Mouse (Mus musculus) liver, embryonic 16.5 days (tissue): Measurements from ENCODE around the gene Ankle1. TPM values are rescaled to one million over a fixed set of nuclear protein-coding genes. Genes with fewer than 3 reads are reported as not detected.

Experiments
- ATAC-seq: fragments of 200-750 bp; cut with Nextera tagmentation; 2 replicates; pipeline ENCODE4 v1.8.0; 2017; ENCODE audit warnings: low read depth, mild to moderate bottlenecking, moderate number of reproducible peaks, moderate library complexity
- H3K27ac ChIP-seq: fragments of 300-500 bp; sonication (generic); 2 replicates; pipeline ENCODE4 v1.5.1; 2014; ENCODE audit warnings: mild to moderate bottlenecking, low read length
- H3K27me3 ChIP-seq: fragments of 300-500 bp; sonication (generic); 2 replicates; pipeline ENCODE4 v1.6.1; 2014; ENCODE audit warnings: low read depth, low read length, mixed read lengths; ENCODE audit not compliant: control insufficient read depth, insufficient read depth
- H3K36me3 ChIP-seq: fragments of 300-500 bp; sonication (generic); 2 replicates; pipeline ENCODE4 v1.6.1; 2014; ENCODE audit warnings: mild to moderate bottlenecking; ENCODE audit not compliant: control insufficient read depth, insufficient read depth
- H3K4me1 ChIP-seq: fragments of 300-500 bp; sonication (generic); 2 replicates; pipeline ENCODE4 v1.6.1; 2014; ENCODE audit warnings: low read depth, low read length, mixed read lengths; ENCODE audit not compliant: control insufficient read depth
- H3K4me2 ChIP-seq: fragments of 300-500 bp; sonication (generic); 2 replicates; pipeline ENCODE4 v1.6.1; 2014; ENCODE audit warnings: low read depth, low read length, mixed read lengths
- H3K4me3 ChIP-seq: fragments of 300-500 bp; sonication (generic); 2 replicates; pipeline ENCODE4 v1.5.1; 2014; ENCODE audit warnings: low read depth, mild to moderate bottlenecking, low read length
- H3K9ac ChIP-seq: fragments of 300-500 bp; sonication (generic); 2 replicates; pipeline ENCODE4 v1.6.1; 2014; ENCODE audit warnings: low read depth, low read length
- H3K9me3 ChIP-seq: fragments of 300-500 bp; sonication (generic); replicated peaks from 2 replicates; pipeline ENCODE4 v1.6.1; 2016; ENCODE audit warnings: low read length; ENCODE audit not compliant: control insufficient read depth
- WGBS: fragments of 180-500 bp; shearing (Covaris S2); extraction: QIAGEN DNeasy Blood & Tissue Kit; methylation state at CpG from one replicate; pipeline ENCODE4 v1.1.7; 2014; ENCODE audit not compliant: insufficient replicate concordance; 5-methylcytosine and 5-hydroxymethylcytosine counted together
- polyA plus RNA-seq: library from polyadenylated mRNA; unstranded; fragments of >200 nt; fragmentation: Nextera tagmentation; extraction: Ambion mirVana; gene quantifications from 2 replicates; pipeline ENCODE4 v1.2.1, GENCODE M21; 2015

The Ankle1 gene
- polyA plus RNA-seq, 1 experiment from 2014 or later: 48.1 TPM

DNA sequence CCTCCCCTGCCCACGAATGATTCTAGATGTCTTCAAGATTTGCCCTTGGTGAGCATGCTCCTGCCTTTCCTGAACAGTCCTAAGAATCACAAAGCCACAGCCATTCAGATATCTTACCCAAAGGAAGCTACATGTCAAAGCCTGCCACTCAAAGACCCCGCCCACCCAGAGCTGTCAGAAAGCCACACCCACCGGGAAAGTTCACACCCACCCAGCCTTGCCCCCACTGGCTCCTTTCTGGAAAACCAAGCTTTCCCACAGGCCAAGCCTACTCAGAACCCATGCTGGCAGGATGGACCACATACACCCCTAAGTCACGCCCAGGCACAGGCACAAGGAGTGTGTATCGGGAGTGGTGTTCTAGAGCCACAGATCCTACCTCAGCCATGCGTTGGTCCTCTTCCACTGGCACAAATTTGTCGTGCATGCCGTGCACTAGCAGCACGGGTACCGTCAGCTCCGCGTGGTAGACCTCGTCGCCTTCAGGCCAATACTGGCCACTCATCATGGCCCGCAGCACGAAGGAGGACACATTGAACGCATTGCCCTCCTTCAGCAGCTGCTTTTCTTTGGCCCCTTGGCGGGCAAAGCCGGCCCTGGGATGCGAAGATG, 52.0 kb downstream of the Ankle1 start:
- ATAC-seq: no peak
- Histone ChIP-seq H3K9me3 (no peaks in the 10 kb centered on the region), H3K36me3 (no peaks in the 10 kb centered on the region), H3K4me3 (no peak overlapping the region), H3K27ac (no peak overlapping the region), H3K27me3 (no peaks in the 10 kb centered on the region), H3K4me2 (no peak overlapping the region), H3K9ac (no peak overlapping the region), H3K4me1 (peaks cover 9% of the 10 kb centered on the region)
- 75% methylated on average over 20 of the region's 20 CpGs for WGBS

Other genes starting within 250 kb of the Ankle1 start
- 7.4 and 7.8 TPM in 2 replicates for gene Myo9b, start 133.3 kb upstream of the Ankle1 start, polyA plus RNA-seq
- 42.8 and 47.1 TPM in 2 replicates for gene Haus8, start 133.1 kb upstream of the Ankle1 start, polyA plus RNA-seq
- 40.7 and 41.2 TPM in 2 replicates for gene Use1, start 39.2 kb upstream of the Ankle1 start, polyA plus RNA-seq
- gene Ocel1, start 34.7 kb upstream of the Ankle1 start, polyA plus RNA-seq: 3.9 and 4.7 TPM in 2 replicates
- gene Nr2f6, start 24.1 kb upstream of the Ankle1 start, polyA plus RNA-seq: 13.9 and 17.2 TPM in 2 replicates
- 4.2 and 4.3 TPM in 2 replicates for gene Ushbp1, start 10.2 kb upstream of the Ankle1 start, polyA plus RNA-seq
- gene Babam1, start 9.1 kb upstream of the Ankle1 start, polyA plus RNA-seq: 46.6 and 48.2 TPM in 2 replicates
- gene Abhd8, start 57.6 kb downstream of the Ankle1 start, polyA plus RNA-seq: 5.0 and 5.7 TPM in 2 replicates
- gene Mrpl34, start 58.9 kb downstream of the Ankle1 start, polyA plus RNA-seq: 87.3 and 88.6 TPM in 2 replicates
- gene Dda1, start 63.2 kb downstream of the Ankle1 start, polyA plus RNA-seq: 32.1 and 32.8 TPM in 2 replicates
- gene Ano8, start 80.0 kb downstream of the Ankle1 start, polyA plus RNA-seq: 0.07 and 0.14 TPM in 2 replicates
- 5.3 and 5.4 TPM in 2 replicates for gene Gtpbp3, start 82.1 kb downstream of the Ankle1 start, polyA plus RNA-seq
- gene Plvap, start 105.7 kb downstream of the Ankle1 start, polyA plus RNA-seq: 18.2 and 20.3 TPM in 2 replicates
- 0.19 and 0.20 TPM in 2 replicates for gene Ccdc194, start 119.7 kb downstream of the Ankle1 start, polyA plus RNA-seq
- gene Bst2, start 131.4 kb downstream of the Ankle1 start, polyA plus RNA-seq: 24.5 and 27.0 TPM in 2 replicates
- gene Mvb12a, start 136.9 kb downstream of the Ankle1 start, polyA plus RNA-seq: 30.2 and 32.5 TPM in 2 replicates
- 0.55 and 0.67 TPM in 2 replicates for gene Tmem221, start 152.9 kb downstream of the Ankle1 start, polyA plus RNA-seq
- gene Nxnl1, start 160.6 kb downstream of the Ankle1 start, polyA plus RNA-seq: 0.05 TPM in 1 of 2 replicates, not detected in the other
- gene Slc27a1, start 162.9 kb downstream of the Ankle1 start, polyA plus RNA-seq: 2.8 and 3.2 TPM in 2 replicates
- gene Pgls, start 186.2 kb downstream of the Ankle1 start, polyA plus RNA-seq: 81.3 and 93.9 TPM in 2 replicates
- gene Fam129c, start 191.6 kb downstream of the Ankle1 start, polyA plus RNA-seq: 1.6 and 2.1 TPM in 2 replicates
- 18.5 and 22.5 TPM in 2 replicates for gene Colgalt1, start 205.0 kb downstream of the Ankle1 start, polyA plus RNA-seq